Mouse (Mus musculus): ENCODE data around the gene Dlg2. TPM values are rescaled to one million over a fixed set of nuclear protein-coding genes. Genes with fewer than 3 reads are reported as not detected.

Gene Dlg2
- total and polyA plus RNA-seq, 3 experiments: 0.49 to 0.68 TPM; not detected in 1

DNA sequence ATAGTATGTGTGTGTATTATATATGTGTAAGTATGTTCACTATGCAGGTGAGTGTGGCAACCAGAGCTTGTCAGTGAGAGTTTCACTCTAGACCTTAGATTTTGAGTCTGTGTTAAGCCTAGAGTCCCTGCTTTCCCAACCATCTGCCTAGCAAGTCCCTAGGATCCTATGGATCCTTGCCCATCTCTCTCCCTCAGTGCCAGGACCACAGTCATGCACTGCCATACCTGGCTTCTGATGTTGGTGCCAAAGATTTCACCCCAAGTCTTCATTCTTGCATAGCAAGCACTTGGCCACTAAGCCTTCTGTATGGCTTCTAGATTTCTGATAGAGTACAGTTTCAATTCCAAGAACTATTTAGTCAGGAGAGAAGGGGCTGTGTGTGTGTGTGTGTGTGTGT is 1843.7 kb downstream of the Dlg2 start:
- ATAC-seq (ENCODE audit: extremely low read depth, insufficient number of reproducible peaks, low FRiP score, poor library complexity, severe bottlenecking): no peak
- no peaks in the 10 kb centered on the region for H3K4me1 ChIP-seq (ENCODE audit: insufficient read depth, low read depth, low read length)

DNA sequence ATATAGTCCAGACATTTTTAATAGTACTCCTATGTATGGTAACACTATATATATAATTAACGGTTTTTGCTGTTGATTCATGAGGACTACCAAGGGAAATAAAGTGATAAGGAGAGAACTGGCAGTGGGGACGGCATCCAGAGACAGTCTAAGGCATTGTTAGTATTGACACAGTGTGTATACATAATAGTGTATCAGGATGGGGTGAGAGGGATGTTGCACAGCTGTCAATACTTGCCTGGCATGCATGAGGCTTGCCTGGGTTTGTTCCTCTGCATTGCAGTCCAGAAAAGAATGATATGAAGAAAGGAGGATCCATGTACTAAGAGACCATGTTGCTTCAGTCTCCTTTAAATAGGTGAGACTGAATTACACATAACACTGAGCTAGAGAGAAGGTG is 1845.3 kb downstream of the Dlg2 start:
- Histone ChIP-seq H3K4me1 (ENCODE audit: insufficient read depth, low read depth, low read length) (no peaks in the 10 kb centered on the region), H3K36me3 (replicated peaks) (no peaks in the 10 kb centered on the region), H3K4me3 (ENCODE audit: low read depth, low read length) (no peak overlapping the region), H3K27me3 (ENCODE audit: insufficient read depth, low read length) (no peaks in the 10 kb centered on the region), H3K9me3 (replicated peaks) (no peaks in the 10 kb centered on the region)
- ATAC-seq (ENCODE audit: extremely low read depth, insufficient number of reproducible peaks, low FRiP score, poor library complexity, severe bottlenecking) (no peak), DNase-seq (ENCODE audit: low spot score) (no peak)
- TF ChIP-seq GATA1 (IDR thresholded peaks at IDR 0.05; ENCODE audit: borderline replicate concordance, low read length): no peak
- no peak for TF ChIP-seq TAL1 (conservative IDR thresholded peaks at IDR 0.05; ENCODE audit: low read depth, low read length)

More for the DNA sequence above, 1843.7 kb downstream of the Dlg2 start:
- DNase-seq (ENCODE audit: low spot score): no peak
- H3K4me3 ChIP-seq (ENCODE audit: low read depth, low read length): no peak overlapping the region
- TF ChIP-seq POLR2AphosphoS5 (IDR thresholded peaks at IDR 0.05; ENCODE audit: insufficient replicate concordance, low read depth, low read length): no peak
- TF ChIP-seq GATA2 (IDR thresholded peaks at IDR 0.05; ENCODE audit: borderline replicate concordance, low read depth, low read length): no peak
- no peak for TF ChIP-seq GATA1 (IDR thresholded peaks at IDR 0.05; ENCODE audit: borderline replicate concordance, low read length)
- no peak for TF ChIP-seq TAL1 (conservative IDR thresholded peaks at IDR 0.05; ENCODE audit: low read depth, low read length)
- TF ChIP-seq CTCF (IDR thresholded peaks at IDR 0.05; ENCODE audit: low read depth, low read length): no peak
- H3K36me3 ChIP-seq (replicated peaks): no peaks in the 10 kb centered on the region
- H3K27me3 ChIP-seq (ENCODE audit: insufficient read depth, low read length): no peaks in the 10 kb centered on the region
- no peaks in the 10 kb centered on the region for H3K9me3 ChIP-seq (replicated peaks)

DNA sequence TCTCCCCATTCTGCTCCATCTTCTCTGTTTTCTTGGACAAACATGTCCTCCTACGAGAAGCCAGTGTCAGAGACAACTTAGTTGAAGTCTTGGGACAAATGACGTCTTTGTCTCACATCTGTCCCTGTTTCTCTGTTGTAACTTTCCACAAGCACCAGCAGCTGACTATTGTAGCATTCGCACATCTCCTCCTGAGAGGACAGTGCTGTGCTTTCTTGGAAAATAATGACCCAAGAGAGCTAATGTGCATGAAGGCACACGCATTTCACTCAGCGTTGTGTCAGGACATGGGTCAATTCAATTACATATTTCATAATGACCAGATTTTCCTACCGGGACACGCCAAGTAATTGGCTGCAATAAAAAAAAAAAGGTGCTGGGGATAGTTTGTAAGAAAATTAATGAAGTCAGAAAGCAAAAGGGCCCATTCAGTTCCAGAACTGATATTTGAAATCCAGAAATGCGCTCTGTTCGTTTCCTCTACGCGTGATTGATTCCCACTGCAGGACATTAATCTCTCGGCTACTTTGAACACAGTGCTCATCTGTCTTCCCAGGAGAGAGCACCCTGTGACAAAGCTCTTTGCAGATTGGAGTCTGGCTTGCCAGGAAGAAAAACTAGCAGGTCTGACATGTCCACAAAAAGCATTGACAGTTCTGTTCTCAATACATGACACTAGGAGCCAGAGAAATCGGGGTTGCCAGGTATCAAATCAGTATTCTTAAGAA is 1846.0 kb downstream of the Dlg2 start:
- Histone ChIP-seq H3K27me3 (ENCODE audit: insufficient read depth, low read length) (no peaks in the 10 kb centered on the region), H3K36me3 (replicated peaks) (no peaks in the 10 kb centered on the region), H3K4me3 (ENCODE audit: low read depth, low read length) (no peak overlapping the region), H3K9me3 (replicated peaks) (no peaks in the 10 kb centered on the region), H3K4me1 (ENCODE audit: insufficient read depth, low read depth, low read length) (no peaks in the 10 kb centered on the region)
- TF ChIP-seq CTCF (IDR thresholded peaks at IDR 0.05; ENCODE audit: low read depth, low read length) (no peak), GATA2 (IDR thresholded peaks at IDR 0.05; ENCODE audit: borderline replicate concordance, low read depth, low read length) (no peak), GATA1 (IDR thresholded peaks at IDR 0.05; ENCODE audit: borderline replicate concordance, low read length) (no peak), TAL1 (conservative IDR thresholded peaks at IDR 0.05; ENCODE audit: low read depth, low read length) (no peak), POLR2AphosphoS5 (IDR thresholded peaks at IDR 0.05; ENCODE audit: insufficient replicate concordance, low read depth, low read length) (no peak)
- DNase-seq (ENCODE audit: low spot score) (no peak), ATAC-seq (ENCODE audit: extremely low read depth, insufficient number of reproducible peaks, low FRiP score, poor library complexity, severe bottlenecking) (no peak)

DNA sequence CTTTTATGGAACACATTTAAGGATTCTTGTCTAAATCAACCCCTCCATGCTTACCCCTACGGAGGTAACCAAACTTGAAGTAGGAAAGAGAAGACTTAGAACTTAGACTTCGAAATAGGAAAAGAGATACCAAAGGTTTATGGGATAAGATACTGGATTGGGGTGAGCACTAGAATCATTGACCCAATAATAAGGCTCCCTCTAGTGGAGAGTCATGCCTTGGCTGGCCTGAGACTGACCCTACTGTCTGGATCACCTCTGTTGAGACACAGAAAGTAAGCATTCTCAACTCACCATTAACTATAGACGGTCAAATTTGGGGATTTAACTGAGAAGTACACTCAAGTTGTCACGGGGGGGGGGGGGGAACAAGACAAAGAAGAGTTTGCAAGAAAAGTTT is 1847.2 kb downstream of the Dlg2 start:
- Histone ChIP-seq H3K9me3 (replicated peaks) (no peaks in the 10 kb centered on the region), H3K27me3 (ENCODE audit: insufficient read depth, low read length) (no peaks in the 10 kb centered on the region), H3K4me3 (ENCODE audit: low read depth, low read length) (no peak overlapping the region), H3K4me1 (ENCODE audit: insufficient read depth, low read depth, low read length) (no peaks in the 10 kb centered on the region), H3K36me3 (replicated peaks) (no peaks in the 10 kb centered on the region)
- DNase-seq (ENCODE audit: low spot score): no peak
- ATAC-seq (ENCODE audit: extremely low read depth, insufficient number of reproducible peaks, low FRiP score, poor library complexity, severe bottlenecking): no peak
- no peak for TF ChIP-seq TAL1 (conservative IDR thresholded peaks at IDR 0.05; ENCODE audit: low read depth, low read length)
- TF ChIP-seq CTCF (IDR thresholded peaks at IDR 0.05; ENCODE audit: low read depth, low read length): 0 out of 2 replicates have a peak, but pooled peaks have one; percentile 9
- no peak for TF ChIP-seq GATA2 (IDR thresholded peaks at IDR 0.05; ENCODE audit: borderline replicate concordance, low read depth, low read length)

- Histone ChIP-seq H3K27me3 (ENCODE audit: insufficient read depth, low read length) (no peaks in the 10 kb centered on the region), H3K36me3 (replicated peaks) (no peaks in the 10 kb centered on the region), H3K4me1 (ENCODE audit: insufficient read depth, low read depth, low read length) (no peaks in the 10 kb centered on the region), H3K4me3 (ENCODE audit: low read depth, low read length) (no peak overlapping the region), H3K9me3 (replicated peaks) (no peaks in the 10 kb centered on the region)
- ATAC-seq (ENCODE audit: extremely low read depth, insufficient number of reproducible peaks, low FRiP score, poor library complexity, severe bottlenecking): no peak
- TF ChIP-seq GATA2 (IDR thresholded peaks at IDR 0.05; ENCODE audit: borderline replicate concordance, low read depth, low read length): no peak
- TF ChIP-seq TAL1 (conservative IDR thresholded peaks at IDR 0.05; ENCODE audit: low read depth, low read length): no peak
- no peak for TF ChIP-seq CTCF (IDR thresholded peaks at IDR 0.05; ENCODE audit: low read depth, low read length)
- no peak for TF ChIP-seq POLR2AphosphoS5 (IDR thresholded peaks at IDR 0.05; ENCODE audit: insufficient replicate concordance, low read depth, low read length)
- no peak for TF ChIP-seq GATA1 (IDR thresholded peaks at IDR 0.05; ENCODE audit: borderline replicate concordance, low read length)
- DNase-seq (ENCODE audit: low spot score): no peak
Observed at GRCm38 (mm10) chr7:92327343-92327896, 1850.9 kb downstream of the Dlg2 start.

- Histone ChIP-seq H3K4me3 (ENCODE audit: low read depth, low read length) (no peak overlapping the region), H3K27me3 (ENCODE audit: insufficient read depth, low read length) (no peaks in the 10 kb centered on the region), H3K36me3 (replicated peaks) (no peaks in the 10 kb centered on the region), H3K9me3 (replicated peaks) (no peaks in the 10 kb centered on the region), H3K4me1 (ENCODE audit: insufficient read depth, low read depth, low read length) (no peaks in the 10 kb centered on the region)
- no peak for ATAC-seq (ENCODE audit: extremely low read depth, insufficient number of reproducible peaks, low FRiP score, poor library complexity, severe bottlenecking)
- TF ChIP-seq TAL1 (conservative IDR thresholded peaks at IDR 0.05; ENCODE audit: low read depth, low read length): no peak
- no peak for TF ChIP-seq CTCF (IDR thresholded peaks at IDR 0.05; ENCODE audit: low read depth, low read length)
- no peak for TF ChIP-seq GATA2 (IDR thresholded peaks at IDR 0.05; ENCODE audit: borderline replicate concordance, low read depth, low read length)
- TF ChIP-seq POLR2AphosphoS5 (IDR thresholded peaks at IDR 0.05; ENCODE audit: insufficient replicate concordance, low read depth, low read length): no peak
- no peak for TF ChIP-seq GATA1 (IDR thresholded peaks at IDR 0.05; ENCODE audit: borderline replicate concordance, low read length)
- DNase-seq (ENCODE audit: low spot score): no peak
Observed at GRCm38 (mm10) chr7:92333220-92333898, 1856.9 kb downstream of the Dlg2 start.

Data from G1E (cell line).